ENCODE assay signal across 34 mouse cellular contexts in the genomic region with DNA sequence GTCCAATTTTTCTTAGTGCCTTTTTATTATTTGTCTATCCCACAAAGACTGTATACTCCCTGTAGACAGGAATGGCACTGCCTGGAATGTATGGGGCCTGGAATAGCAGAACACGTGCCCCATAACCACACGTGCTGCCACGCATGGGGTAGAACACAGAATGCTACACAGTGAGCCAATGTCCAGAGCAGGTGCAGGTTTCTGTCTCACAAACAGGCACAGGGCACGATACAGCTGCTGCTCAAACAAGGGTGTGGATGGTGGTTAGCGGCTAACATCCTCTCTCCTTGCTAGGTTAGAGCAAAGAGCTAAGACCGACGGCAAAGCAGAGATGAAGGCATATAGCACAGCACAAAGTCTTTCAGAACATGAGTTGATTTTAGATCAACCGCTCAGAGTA. TPM values are rescaled to one million over a fixed set of nuclear protein-coding genes. Genes with fewer than 3 reads are reported as not detected.
A peak's percentile ranks its signal among the peaks of the same experiment; 100 is the strongest.
DNase-seq lines count a peak whose midpoint lies in the region; ATAC-seq and TF ChIP-seq lines count a peak whose summit lies in the region.
"Had no signal": no experiment of that assay in that cellular context is flagged by ENCODE, and none has a peak within 500 bp of the region (broad histone marks: within the 10 kb centered on the region; RNA-seq: fewer than 3 reads in every experiment).

No protein-coding gene starts in this region.

- no peaks in the 10 kb centered on the region for H3K36me3 ChIP-seq in spleen, adult 2 months (ENCODE audit: control insufficient read depth, insufficient read depth, low read length)
- H3K36me3 ChIP-seq in midbrain, embryonic 13.5 days = no peaks in the 10 kb centered on the region
- H3K36me3 ChIP-seq: embryonic facial prominence, embryonic 12.5 days; forebrain, embryonic 12.5 days; G1E; heart, embryonic 13.5 days; limb, embryonic 10.5 days; liver, embryonic 15.5 days; lung, embryonic 15.5 days; midbrain, embryonic 15.5 days had no signal

- intact Hi-C loops in left cerebral cortex, postnatal 10 days (cut with DNase I) = no loop called here

- no peak for TF ChIP-seq CTCF in spleen, adult 2 months (IDR thresholded peaks at IDR 0.05; ENCODE audit: extremely low read depth, insufficient read depth, insufficient read length, insufficient replicate concordance)

- peak; percentile 18 for DNase-seq in CD4-positive, CD25-positive, alpha-beta regulatory T cell, adult 2 months (ENCODE audit: low read depth, low spot score)
- DNase-seq in spleen, adult 2 months (ENCODE audit: low read depth in 1 of 2, low spot score in 2 of 2) = no peak
- no peak for DNase-seq in spleen, postnatal 36 days (ENCODE audit: low spot score in 2 of 2)
- DNase-seq in thymus, postnatal 10 days (ENCODE audit: low spot score in 2 of 2) = peak; percentile 76 to 83
- DNase-seq in left cerebral cortex, postnatal 10 days (ENCODE audit: extremely low spot score in 1 of 2, low spot score in 2 of 2) = no peak
- DNase-seq: adrenal gland, adult 2 months; cerebellum, adult 11-12 months; cerebellum, postnatal 10 days; heart, postnatal 36 days; kidney, adult 18-20 months; liver; lung, postnatal 4 days; right cerebral cortex, postnatal 4 days had no signal

- no peak for TF ChIP-seq POLR2A in spleen, adult 2 months (IDR thresholded peaks at IDR 0.05; ENCODE audit: low read depth, low read length)

- no peak overlapping the region for H3K9ac ChIP-seq in midbrain, embryonic 13.5 days (replicated peaks)
- H3K9ac ChIP-seq: embryonic facial prominence, embryonic 12.5 days; forebrain, embryonic 12.5 days; heart, embryonic 13.5 days; hindbrain, embryonic 14.5 days; liver, embryonic 15.5 days; lung, embryonic 15.5 days; midbrain, embryonic 15.5 days had no signal

- no peak overlapping the region for H3K4me2 ChIP-seq in midbrain, embryonic 13.5 days (replicated peaks)
- H3K4me2 ChIP-seq: embryonic facial prominence, embryonic 12.5 days; forebrain, embryonic 12.5 days; heart, embryonic 13.5 days; hindbrain, embryonic 14.5 days; liver, embryonic 15.5 days; lung, embryonic 15.5 days; midbrain, embryonic 15.5 days had no signal

- no peaks in the 10 kb centered on the region for H3K9me3 ChIP-seq in midbrain, embryonic 13.5 days
- H3K9me3 ChIP-seq: embryonic facial prominence, embryonic 12.5 days; forebrain, embryonic 12.5 days; G1E; heart, embryonic 13.5 days; limb, embryonic 10.5 days; liver, embryonic 15.5 days; lung, embryonic 15.5 days; midbrain, embryonic 15.5 days had no signal

- H3K27ac ChIP-seq in spleen, adult 2 months (ENCODE audit: insufficient read depth, low read length) = peak overlapping the region; percentile 40; the same call in 1 of the 2 replicates
- H3K27ac ChIP-seq in midbrain, embryonic 13.5 days = no peak overlapping the region
- H3K27ac ChIP-seq: embryonic facial prominence, embryonic 12.5 days; forebrain, embryonic 12.5 days; heart, embryonic 13.5 days; hindbrain, embryonic 14.5 days; kidney, postnatal 0 days; limb, embryonic 10.5 days; liver, embryonic 15.5 days; lung, embryonic 15.5 days; midbrain, embryonic 15.5 days had no signal

- H3K4me1 ChIP-seq in spleen, adult 2 months (ENCODE audit: control insufficient read depth, insufficient read depth, insufficient read length) = no peaks in the 10 kb centered on the region
- no peaks in the 10 kb centered on the region for H3K4me1 ChIP-seq in midbrain, embryonic 13.5 days (replicated peaks)
- H3K4me1 ChIP-seq: embryonic facial prominence, embryonic 12.5 days; forebrain, embryonic 12.5 days; heart, embryonic 13.5 days; limb, embryonic 10.5 days; liver, embryonic 15.5 days; lung, embryonic 15.5 days; midbrain, embryonic 15.5 days had no signal

- no peak overlapping the region for H3K4me3 ChIP-seq in spleen, adult 2 months (ENCODE audit: extremely low read depth, insufficient read depth, insufficient read length)
- H3K4me3 ChIP-seq in midbrain, embryonic 13.5 days (replicated peaks) = no peak overlapping the region
- H3K4me3 ChIP-seq: embryonic facial prominence, embryonic 12.5 days; forebrain, embryonic 12.5 days; heart, embryonic 13.5 days; limb, embryonic 10.5 days; liver, embryonic 15.5 days; lung, embryonic 15.5 days; midbrain, embryonic 15.5 days had no signal

- no peak for ATAC-seq in CD4-positive, CD25-positive, alpha-beta regulatory T cell, adult 4 months
- ATAC-seq in midbrain, embryonic 13.5 days = no peak
- ATAC-seq: inflammation-experienced regulatory T-cells, adult 6 months; midbrain, embryonic 15.5 days; Patski had no signal

- H3K27me3 ChIP-seq in spleen, adult 2 months (ENCODE audit: control insufficient read depth, insufficient read depth, low read length) = no peaks in the 10 kb centered on the region
- H3K27me3 ChIP-seq in midbrain, embryonic 13.5 days = no peaks in the 10 kb centered on the region
- H3K27me3 ChIP-seq: embryonic facial prominence, embryonic 12.5 days; forebrain, embryonic 12.5 days; heart, embryonic 13.5 days; liver, embryonic 15.5 days; lung, embryonic 15.5 days; midbrain, embryonic 15.5 days had no signal

- WGBS in spleen, adult 2 months = 67% methylated on average over 8 of the region's 8 CpGs
- WGBS in midbrain, embryonic 13.5 days = 93% methylated on average over 8 of the region's 8 CpGs

RNA-seq across cellular contexts. Expression of a gene that starts 14.5 kb away (rescaled TPM):
- polyA plus RNA-seq in CD4-positive, CD25-positive, alpha-beta regulatory T cell, adult 4 months (2017; shearing (Covaris generic)) = under 1 TPM; 0.18 to 0.50 TPM
- 0.48 and 0.66 TPM in 2 replicates for polyA plus RNA-seq in spleen, adult 2 months (2012; rRNA removed)
- polyA plus RNA-seq in midbrain, embryonic 13.5 days (2015; fragmentation: Nextera tagmentation; extraction: Ambion mirVana) = 0.21 TPM in 1 of 2 replicates, not detected in the other
- 1 to 10 TPM; 2.0 to 2.3 TPM for total RNA-seq in left cerebral cortex, postnatal 10 days (2021)
- total RNA-seq: megakaryocyte-erythroid progenitor cell, adult 5-6 weeks had no signal
- polyA plus RNA-seq: G1E had no signal

RNA-seq across cellular contexts. Expression of a gene that starts 15.1 kb away (rescaled TPM):
- 10 to 100 TPM; 18.6 to 19.3 TPM for polyA plus RNA-seq in CD4-positive, CD25-positive, alpha-beta regulatory T cell, adult 4 months (2017; shearing (Covaris generic))
- polyA plus RNA-seq in spleen, adult 2 months (2012; rRNA removed) = 25.6 and 30.2 TPM in 2 replicates
- polyA plus RNA-seq in midbrain, embryonic 13.5 days (2015; fragmentation: Nextera tagmentation; extraction: Ambion mirVana) = not detected in 2 replicates
- total RNA-seq in left cerebral cortex, postnatal 10 days (2021) = not detected
- total RNA-seq: adrenal gland, postnatal 4 days; gastrocnemius, adult 18-20 months; layer of hippocampus, postnatal 14 days; left cerebral cortex, adult 8-10 months; megakaryocyte-erythroid progenitor cell, adult 5-6 weeks had no signal
- polyA plus RNA-seq: forebrain, embryonic 12.5 days; G1E; hindbrain, embryonic 14.5 days; liver, embryonic 15.5 days; midbrain, embryonic 15.5 days; neural tube, embryonic 14.5 days; stomach, embryonic 16.5 days had no signal

RNA-seq across cellular contexts. Expression of a gene that starts 36.0 kb away (rescaled TPM):
- polyA plus RNA-seq in CD4-positive, CD25-positive, alpha-beta regulatory T cell, adult 4 months (2017; shearing (Covaris generic)) = 100 to 1,000 TPM in 1 of 2 experiments, 10 to 100 TPM in 1; 85.1 to 101 TPM
- polyA plus RNA-seq in spleen, adult 2 months (2012; rRNA removed) = 4.2 and 4.3 TPM in 2 replicates
- 21.0 and 25.1 TPM in 2 replicates for polyA plus RNA-seq in midbrain, embryonic 13.5 days (2015; fragmentation: Nextera tagmentation; extraction: Ambion mirVana)
- total RNA-seq in left cerebral cortex, postnatal 10 days (2021) = 10 to 100 TPM; 12.3 to 13.5 TPM

Comparison
In these comparisons a context has a peak if more than half of its experiments do, and no peak if none do; other contexts are left out.
1. DNase-seq: peak in CD4-positive, CD25-positive, alpha-beta regulatory T cell, adult 2 months (single experiment) and thymus, postnatal 10 days (2 of 2); none in spleen, adult 2 months (0 of 2), spleen, postnatal 36 days (0 of 2) and left cerebral cortex, postnatal 10 days (0 of 2).
2. RNA of a gene that starts 15.1 kb away (polyA plus RNA-seq): 25.6 to 30.2 TPM in spleen, adult 2 months and 18.6 to 19.3 TPM in CD4-positive, CD25-positive, alpha-beta regulatory T cell, adult 4 months; not detected in midbrain, embryonic 13.5 days; every median in the first group is over 10 times any median in the second.